Mouse (Mus musculus) midbrain, postnatal 0 days (tissue): ENCODE measurements around the gene Ptbp3. TPM values are rescaled to one million over a fixed set of nuclear protein-coding genes. Genes with fewer than 3 reads are reported as not detected.
"Not testable (repeated sequence)": the region's sequence is repeated elsewhere in the genome, so short reads cannot be mapped to it uniquely, and the experiment has no call there.

Experiments
- ATAC-seq: fragments of 200-750 bp; cut with Nextera tagmentation; 2 replicates; pipeline ENCODE4 v1.8.0; 2017; ENCODE audit warnings: moderate number of reproducible peaks, mild to moderate bottlenecking, moderate TSS enrichment, moderate library complexity; ENCODE audit not compliant: low FRiP score
- DNase-seq: peaks from one replicate; pipeline ENCODE4 v3.0.0-alpha.2; 2015; ENCODE audit warnings: low spot score
- H3K27ac ChIP-seq: fragments of 300-500 bp; sonication (generic); 2 replicates; pipeline ENCODE4 v1.5.1; 2014; ENCODE audit warnings: low read depth, mild to moderate bottlenecking, low read length, mixed read lengths
- H3K27me3 ChIP-seq: fragments of 300-500 bp; sonication (generic); 2 replicates; pipeline ENCODE4 v1.6.1; 2014; ENCODE audit warnings: low read length, control low read depth, mixed read lengths; ENCODE audit not compliant: insufficient read depth
- H3K36me3 ChIP-seq: fragments of 300-500 bp; sonication (generic); 2 replicates; pipeline ENCODE4 v1.6.1; 2014; ENCODE audit warnings: low read length, control low read depth, mixed read lengths; ENCODE audit not compliant: insufficient read depth
- H3K4me1 ChIP-seq: fragments of 300-500 bp; sonication (generic); 2 replicates; pipeline ENCODE4 v1.6.1; 2014; ENCODE audit warnings: mild to moderate bottlenecking, control low read depth, antibody characterized with exemption, low read length, mixed read lengths; ENCODE audit not compliant: insufficient read depth
- H3K4me2 ChIP-seq: fragments of 300-500 bp; sonication (generic); 2 replicates; pipeline ENCODE4 v1.6.1; 2014; ENCODE audit warnings: low read depth, mild to moderate bottlenecking, low read length, mixed read lengths; ENCODE audit not compliant: poor library complexity, severe bottlenecking
- H3K4me3 ChIP-seq: fragments of 300-500 bp; sonication (generic); 2 replicates; pipeline ENCODE4 v1.5.1; 2014; ENCODE audit warnings: low read depth, mild to moderate bottlenecking, low read length, moderate library complexity
- H3K9ac ChIP-seq: fragments of 300-500 bp; sonication (generic); replicated peaks from 2 replicates; pipeline ENCODE4 v1.6.1; 2014; ENCODE audit warnings: mild to moderate bottlenecking, low read length, moderate library complexity, mixed read lengths; ENCODE audit not compliant: poor library complexity, severe bottlenecking
- H3K9me3 ChIP-seq: fragments of 300-500 bp; sonication (generic); 2 replicates; pipeline ENCODE4 v1.6.1; 2016; ENCODE audit warnings: low read length, control low read depth
- CTCF ChIP-seq: IDR thresholded peaks from 2 replicates; pipeline ENCODE4 v1.5.1; 2016; ENCODE audit warnings: antibody characterized with exemption, mild to moderate bottlenecking
- WGBS: fragments of 180-500 bp; shearing (Covaris S2); extraction: QIAGEN DNeasy Blood & Tissue Kit; methylation state at CpG from one replicate; pipeline ENCODE4 v1.1.7; 2014; 5-methylcytosine and 5-hydroxymethylcytosine counted together
- polyA plus RNA-seq: library from polyadenylated mRNA; unstranded; fragments of >200 nt; fragmentation: Nextera tagmentation; extraction: Ambion mirVana; gene quantifications from 2 replicates; pipeline ENCODE4 v1.2.1, GENCODE M21; 2015
- total RNA-seq: library from RNA; depleted of rRNA; stranded (reverse); fragments of >200 nt; gene quantifications from 2 replicates; pipeline ENCODE4 v1.2.3, GENCODE M21; 2014

The Ptbp3 gene
- total and polyA plus RNA-seq, 2 experiments from 2014 or later = 10.5 to 35.8 TPM

GRCm38 (mm10) chr4:59582186-59582585 is 33.0 kb upstream of the Ptbp3 start:
- DNase-seq (no peak), ATAC-seq (no peak)
- 25% methylated on average over 6 of the region's 6 CpGs for WGBS
- no peak for TF ChIP-seq CTCF
- H3K27me3 ChIP-seq = no peaks in the 10 kb centered on the region
- H3K4me3 ChIP-seq = peak overlapping the region; percentile 74
- peak overlapping the region; percentile 81 for H3K4me2 ChIP-seq
- H3K4me1 ChIP-seq = no peaks in the 10 kb centered on the region
- H3K36me3 ChIP-seq = no peaks in the 10 kb centered on the region
- H3K9me3 ChIP-seq = no peaks in the 10 kb centered on the region
- H3K27ac ChIP-seq = no peak overlapping the region
- H3K9ac ChIP-seq = peak overlapping the region; percentile 70; the same call in 1 of the 2 replicates

- no peak for TF ChIP-seq CTCF
- H3K27me3 ChIP-seq = no peaks in the 10 kb centered on the region
- H3K9ac ChIP-seq = peak within 1 kb of the TSS; percentile 70
- H3K36me3 ChIP-seq = no peaks in the 10 kb centered on the region
- peak within 1 kb of the TSS; percentile 81 for H3K4me2 ChIP-seq
- no peaks in the 10 kb centered on the region for H3K4me1 ChIP-seq
- ATAC-seq (peak; percentile 93), DNase-seq (peak; percentile 100)
- H3K27ac ChIP-seq = peak within 1 kb of the TSS; percentile 87
- peak within 1 kb of the TSS; percentile 74 for H3K4me3 ChIP-seq
- WGBS = 1% methylated on average over 61 of the region's 61 CpGs
- no peaks in the 10 kb centered on the region for H3K9me3 ChIP-seq
Observed at GRCm38 (mm10) chr4:59581314-59582185, 32.4 kb upstream of the Ptbp3 start, which contains the start of gene Hsdl2. TSS of gene Hsdl2 (plus strand) at chr4:59581563.

DNA sequence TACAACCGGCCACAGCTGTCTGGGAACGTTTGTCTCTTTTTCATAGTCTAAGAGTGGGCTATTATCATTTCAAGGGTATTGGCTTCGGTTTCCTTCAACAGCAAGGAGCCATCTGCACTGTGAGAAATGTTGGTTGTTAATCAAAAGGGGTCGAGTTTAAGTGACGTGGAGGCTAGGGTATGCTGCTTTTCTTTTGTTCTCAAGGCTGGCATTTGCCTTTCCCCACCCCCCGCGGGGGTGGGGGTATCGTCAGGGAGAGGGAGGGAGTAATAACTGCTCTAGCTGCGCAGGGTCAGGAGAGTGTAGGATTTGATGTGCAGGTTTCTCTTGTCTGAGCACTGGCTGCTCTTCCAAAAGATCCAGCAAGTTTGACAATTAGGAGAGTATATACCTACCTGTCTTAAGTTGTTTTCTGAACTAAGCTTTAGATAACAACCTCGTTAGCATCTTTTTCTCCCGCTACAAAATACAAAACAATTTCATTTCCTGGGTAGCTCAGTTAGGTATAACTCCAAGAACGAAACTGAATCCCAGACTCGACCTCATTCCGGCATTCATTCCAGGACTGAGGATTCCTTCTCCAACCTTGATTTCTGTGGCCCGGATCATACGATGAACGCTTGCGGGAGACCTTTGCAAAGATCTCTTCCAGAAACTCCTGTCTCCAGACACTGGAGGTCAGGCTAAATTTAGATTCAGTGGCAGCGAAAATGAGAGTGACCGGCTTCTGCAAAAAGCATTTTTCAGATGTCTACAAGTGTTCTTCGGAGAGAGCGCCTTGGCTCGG is 31.5 kb upstream of the Ptbp3 start:
- H3K4me1 ChIP-seq = no peaks in the 10 kb centered on the region
- no peaks in the 10 kb centered on the region for H3K36me3 ChIP-seq
- peak overlapping the region; percentile 81 for H3K4me2 ChIP-seq
- WGBS = under 1% methylated on average over 23 of the region's 23 CpGs
- peak overlapping the region; percentile 70 for H3K9ac ChIP-seq
- DNase-seq (peak; percentile 65), ATAC-seq (peak; percentile 75)
- H3K27me3 ChIP-seq = no peaks in the 10 kb centered on the region
- peak overlapping the region; percentile 87 for H3K27ac ChIP-seq
- peak overlapping the region; percentile 74 for H3K4me3 ChIP-seq
- no peaks in the 10 kb centered on the region for H3K9me3 ChIP-seq
- no peak for TF ChIP-seq CTCF

DNA sequence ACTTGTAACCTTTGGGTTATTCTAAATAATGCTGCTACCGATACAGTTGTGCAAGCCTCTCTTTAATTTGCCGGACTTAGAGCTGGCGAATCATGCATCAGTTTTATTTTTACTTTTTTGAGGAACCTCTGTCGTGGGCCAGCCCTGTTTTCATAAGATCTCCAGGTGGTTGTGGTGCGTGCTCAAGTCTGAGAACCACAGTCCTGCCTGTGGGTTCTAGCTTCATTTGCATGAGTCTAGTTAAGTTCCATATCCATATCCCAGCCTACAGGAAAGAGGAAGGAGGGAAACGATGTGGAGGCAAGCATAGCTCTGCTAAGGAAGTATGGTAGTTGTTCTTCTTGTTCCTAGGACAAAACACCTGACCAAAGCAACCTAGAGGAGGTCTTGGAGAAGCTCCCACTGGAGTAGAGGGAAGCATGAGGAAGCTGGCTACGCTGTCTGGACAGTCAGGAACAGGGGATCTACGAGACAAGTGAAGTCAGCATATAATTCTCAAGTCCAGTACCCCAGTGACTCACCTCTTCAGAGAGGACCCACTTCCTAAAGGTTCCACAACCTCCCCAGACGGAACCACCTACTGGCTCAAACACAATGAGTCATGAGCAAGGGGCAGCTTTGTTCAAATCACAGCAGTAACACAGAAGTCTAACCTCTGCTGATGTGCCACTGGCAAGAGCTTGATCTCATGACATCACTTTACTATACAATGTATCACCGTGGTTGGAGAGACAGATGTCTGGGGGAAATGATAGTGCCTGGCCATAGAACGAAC is 26.2 kb upstream of the Ptbp3 start:
- TF ChIP-seq CTCF = no peak
- H3K4me3 ChIP-seq = no peak overlapping the region
- WGBS = 82% methylated on average over 11 of the region's 11 CpGs
- H3K9ac ChIP-seq = no peak overlapping the region
- H3K27me3 ChIP-seq = no peaks in the 10 kb centered on the region
- ATAC-seq (no peak), DNase-seq (no peak)
- H3K27ac ChIP-seq = no peak overlapping the region
- no peaks in the 10 kb centered on the region for H3K9me3 ChIP-seq
- H3K36me3 ChIP-seq = no peaks in the 10 kb centered on the region
- no peaks in the 10 kb centered on the region for H3K4me1 ChIP-seq
- no peak overlapping the region for H3K4me2 ChIP-seq

DNA sequence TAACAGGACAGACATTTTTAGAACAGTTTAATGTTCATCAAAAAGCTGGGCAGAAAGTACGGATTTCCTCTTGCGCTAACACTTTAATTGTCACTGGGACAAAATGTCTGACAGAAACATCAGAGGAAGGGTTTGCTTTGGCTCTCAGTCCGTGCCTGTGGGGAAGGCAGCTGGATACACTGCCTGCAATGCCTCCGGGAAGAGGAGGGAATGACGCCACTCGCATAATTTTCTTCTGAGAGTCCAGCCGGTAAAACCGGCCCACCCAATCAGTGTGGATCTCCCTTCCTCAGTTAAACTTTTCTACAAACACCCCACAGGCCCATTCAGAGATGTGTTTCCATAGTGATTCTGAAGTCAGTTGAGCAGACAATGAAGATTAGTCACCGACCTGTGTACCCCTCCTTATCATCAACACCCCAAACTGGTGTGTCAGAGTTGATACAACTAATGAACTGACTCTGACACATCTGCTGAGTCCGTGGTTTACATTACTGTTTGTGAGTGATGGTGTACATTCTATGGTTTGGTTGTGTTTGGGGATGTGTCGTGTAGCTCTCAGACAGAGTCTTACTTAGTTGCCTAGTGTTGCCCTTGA is 23.5 kb upstream of the Ptbp3 start:
- Histone ChIP-seq H3K27ac (no peak overlapping the region), H3K9me3 (no peaks in the 10 kb centered on the region), H3K36me3 (no peaks in the 10 kb centered on the region), H3K9ac (no peak overlapping the region), H3K4me3 (no peak overlapping the region), H3K4me2 (no peak overlapping the region), H3K4me1 (no peaks in the 10 kb centered on the region), H3K27me3 (no peaks in the 10 kb centered on the region)
- 77% methylated on average over 11 of the region's 11 CpGs for WGBS
- no peak for TF ChIP-seq CTCF
- DNase-seq = no peak
- no peak for ATAC-seq

DNA sequence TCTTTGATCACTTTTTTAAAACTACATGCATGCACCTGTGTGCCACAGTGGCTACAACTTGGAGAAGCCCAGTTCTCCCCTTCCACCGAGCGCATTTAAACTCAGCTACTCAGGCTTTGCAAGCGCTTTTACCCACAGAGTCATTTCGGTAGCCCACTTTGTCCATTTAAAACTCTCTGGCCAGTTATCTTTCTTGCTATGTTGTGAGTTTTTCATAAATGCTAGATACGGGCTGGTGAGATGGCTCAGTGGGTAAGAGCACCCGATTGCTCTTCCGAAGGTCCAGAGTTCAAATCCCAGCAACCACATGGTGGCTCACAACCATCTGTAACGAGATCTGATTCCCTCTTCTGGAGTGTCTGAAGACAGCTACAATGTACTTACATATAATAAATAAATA is 21.4 kb upstream of the Ptbp3 start:
- not testable (repeated sequence) for H3K4me2 ChIP-seq, H3K27me3 ChIP-seq, H3K9ac ChIP-seq, H3K36me3 ChIP-seq, H3K27ac ChIP-seq, H3K9me3 ChIP-seq, ATAC-seq, DNase-seq, H3K4me1 ChIP-seq, H3K4me3 ChIP-seq
- 94% methylated on average over 7 of the region's 8 CpGs for WGBS
